Mouse (Mus musculus) Muller cell, postnatal 12 days (primary cell): ENCODE measurements around the gene Mpg.
"Not testable (repeated sequence)": the region's sequence is repeated elsewhere in the genome, so short reads cannot be mapped to it uniquely, and the experiment has no call there.

Experiments used
- DNase-seq: peaks from one replicate; pipeline ENCODE4 v3.0.0-alpha.2; 2015; ENCODE audit errors: inconsistent ontology term

The Mpg gene

GRCm38 (mm10) chr11:32226124-32226871 lies at the start of gene Mpg:
Gene Mpg, plus strand, starts transcription at chr11:32226505.
- peak; percentile 91 for DNase-seq

- no peak for DNase-seq
These were observed 47.8 kb upstream of the Mpg start for GRCm38 (mm10) chr11:32178506-32178905.

GRCm38 (mm10) chr11:32181246-32181645 lies 45.1 kb upstream of the Mpg start:
- no peak for DNase-seq

GRCm38 (mm10) chr11:32181973-32182868 lies 44.1 kb upstream of the Mpg start:
- DNase-seq, result peak; percentile 56

- DNase-seq, result no peak
These were observed 41.8 kb upstream of the Mpg start for GRCm38 (mm10) chr11:32184469-32184868.

GRCm38 (mm10) chr11:32186031-32186430 lies 40.3 kb upstream of the Mpg start:
- no peak for DNase-seq

GRCm38 (mm10) chr11:32187256-32187655 lies 39.0 kb upstream of the Mpg start:
- no peak for DNase-seq

- no peak for DNase-seq
These were observed 37.4 kb upstream of the Mpg start for GRCm38 (mm10) chr11:32188881-32189280.

- DNase-seq, result no peak
These were observed 36.9 kb upstream of the Mpg start for GRCm38 (mm10) chr11:32189434-32189833.

GRCm38 (mm10) chr11:32190119-32190518 lies 36.2 kb upstream of the Mpg start:
- no peak for DNase-seq

- no peak for DNase-seq
These were observed 35.6 kb upstream of the Mpg start for GRCm38 (mm10) chr11:32190603-32191110.

- no peak for DNase-seq
These were observed 33.1 kb upstream of the Mpg start for GRCm38 (mm10) chr11:32193156-32193555.

- DNase-seq, result no peak
These were observed 32.2 kb upstream of the Mpg start for GRCm38 (mm10) chr11:32194086-32194485.

GRCm38 (mm10) chr11:32194626-32195025 lies 31.7 kb upstream of the Mpg start:
- no peak for DNase-seq

GRCm38 (mm10) chr11:32195867-32196540 lies 30.3 kb upstream of the Mpg start:
- no peak for DNase-seq

GRCm38 (mm10) chr11:32196727-32197126 lies 29.6 kb upstream of the Mpg start:
- DNase-seq, result no peak

GRCm38 (mm10) chr11:32197766-32198165 lies 28.5 kb upstream of the Mpg start:
- DNase-seq, result no peak

GRCm38 (mm10) chr11:32198256-32198955 lies 27.9 kb upstream of the Mpg start:
- no peak for DNase-seq

GRCm38 (mm10) chr11:32199230-32199629 lies 27.1 kb upstream of the Mpg start:
- no peak for DNase-seq

- DNase-seq, result no peak
These were observed 26.2 kb upstream of the Mpg start, which contains the start of gene Il9r for GRCm38 (mm10) chr11:32200075-32200601. Gene Il9r, minus strand, starts transcription at chr11:32200279.

- not testable (repeated sequence) for DNase-seq
These were observed 25.3 kb upstream of the Mpg start for GRCm38 (mm10) chr11:32200992-32201391.
